Mouse (Mus musculus): Measurements from ENCODE around the gene Nanos1. TPM values are rescaled to one million over a fixed set of nuclear protein-coding genes. Genes with fewer than 3 reads are reported as not detected.

Nanos1 gene
- 0.55 and 0.64 TPM in 2 replicates for polyA plus RNA-seq (2015; fragmentation: Nextera tagmentation; extraction: Ambion mirVana)

GRCm38 (mm10) chr19:60755438-60756191 lies at the start of gene Nanos1:
Nanos1 (plus strand) TSS chr19:60755987.
- under 1% methylated on average over 49 of the region's 58 CpGs for WGBS
- Histone ChIP-seq H3K36me3 (ENCODE audit: insufficient read depth, low read length) (0 out of 2 replicates have a peak, but pooled peaks cover 6% of the 10 kb centered on the region), H3K4me3 (ENCODE audit: low read depth, low read length) (peak within 1 kb of the TSS; percentile 73), H3K27me3 (replicated peaks; ENCODE audit: insufficient read depth, low read length) (no peaks in the 10 kb centered on the region), H3K9ac (replicated peaks; ENCODE audit: low read depth) (0 out of 2 replicates have a peak within 1 kb of the TSS, but pooled peaks have one; percentile 9), H3K27ac (ENCODE audit: low read length) (peak within 1 kb of the TSS; percentile 26; the same call in 1 of the 2 replicates), H3K9me3 (ENCODE audit: low read length) (no peaks in the 10 kb centered on the region), H3K4me1 (ENCODE audit: insufficient read depth, low read depth, low read length) (peaks cover 5% of the 10 kb centered on the region; the same call in 1 of the 2 replicates), H3K4me2 (replicated peaks; ENCODE audit: low read depth, low read length) (peak within 1 kb of the TSS; percentile 100)
- no peak for TF ChIP-seq EP300 (IDR thresholded peaks at IDR 0.05)
- peak; percentile 13 for TF ChIP-seq CTCF (IDR thresholded peaks at IDR 0.05)
- ATAC-seq (peak; percentile 95), DNase-seq (ENCODE audit: low spot score) (peak; percentile 91)

GRCm38 (mm10) chr19:60709193-60709900 lies 46.4 kb upstream of the Nanos1 start:
- WGBS, result 74% methylated on average over 4 of the region's 4 CpGs
- ATAC-seq (no peak), DNase-seq (ENCODE audit: low spot score) (no peak)
- Histone ChIP-seq H3K4me3 (ENCODE audit: low read depth, low read length) (no peak overlapping the region), H3K9me3 (ENCODE audit: low read length) (no peaks in the 10 kb centered on the region), H3K4me2 (replicated peaks; ENCODE audit: low read depth, low read length) (no peak overlapping the region), H3K27ac (ENCODE audit: low read length) (no peak overlapping the region), H3K27me3 (replicated peaks; ENCODE audit: insufficient read depth, low read length) (no peaks in the 10 kb centered on the region), H3K9ac (replicated peaks; ENCODE audit: low read depth) (no peak overlapping the region), H3K4me1 (ENCODE audit: insufficient read depth, low read depth, low read length) (no peaks in the 10 kb centered on the region), H3K36me3 (ENCODE audit: insufficient read depth, low read length) (no peaks in the 10 kb centered on the region)
- no peak for TF ChIP-seq EP300 (IDR thresholded peaks at IDR 0.05)
- TF ChIP-seq CTCF (IDR thresholded peaks at IDR 0.05), result no peak

DNA sequence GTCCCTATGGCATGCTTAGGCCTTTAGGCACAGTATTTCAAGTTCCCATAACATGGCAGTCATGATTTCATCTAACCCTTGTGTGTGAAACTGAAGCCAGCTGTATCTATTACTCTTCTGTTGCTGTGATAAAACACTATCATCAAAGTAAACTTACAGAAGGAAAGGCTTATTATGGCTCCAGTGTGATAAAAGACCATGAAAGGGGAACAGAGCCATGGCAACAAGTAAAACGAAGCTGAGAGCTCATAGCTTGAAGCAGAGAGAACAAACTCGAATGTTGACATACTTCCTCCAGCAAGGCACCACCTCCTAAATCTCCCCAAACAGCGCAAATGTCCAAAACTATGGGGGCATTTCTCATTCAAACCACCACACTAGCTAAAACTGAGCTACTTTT lies 45.6 kb upstream of the Nanos1 start:
- Histone ChIP-seq H3K4me2 (replicated peaks; ENCODE audit: low read depth, low read length) (no peak overlapping the region), H3K27ac (ENCODE audit: low read length) (no peak overlapping the region), H3K4me1 (ENCODE audit: insufficient read depth, low read depth, low read length) (no peaks in the 10 kb centered on the region), H3K36me3 (ENCODE audit: insufficient read depth, low read length) (no peaks in the 10 kb centered on the region), H3K27me3 (replicated peaks; ENCODE audit: insufficient read depth, low read length) (no peaks in the 10 kb centered on the region), H3K9ac (replicated peaks; ENCODE audit: low read depth) (no peak overlapping the region), H3K4me3 (ENCODE audit: low read depth, low read length) (no peak overlapping the region), H3K9me3 (ENCODE audit: low read length) (no peaks in the 10 kb centered on the region)
- DNase-seq (ENCODE audit: low spot score), result no peak
- no peak for ATAC-seq
- 22% methylated on average over 3 of the region's 3 CpGs for WGBS
- TF ChIP-seq CTCF (IDR thresholded peaks at IDR 0.05) (no peak), EP300 (IDR thresholded peaks at IDR 0.05) (no peak)

DNA sequence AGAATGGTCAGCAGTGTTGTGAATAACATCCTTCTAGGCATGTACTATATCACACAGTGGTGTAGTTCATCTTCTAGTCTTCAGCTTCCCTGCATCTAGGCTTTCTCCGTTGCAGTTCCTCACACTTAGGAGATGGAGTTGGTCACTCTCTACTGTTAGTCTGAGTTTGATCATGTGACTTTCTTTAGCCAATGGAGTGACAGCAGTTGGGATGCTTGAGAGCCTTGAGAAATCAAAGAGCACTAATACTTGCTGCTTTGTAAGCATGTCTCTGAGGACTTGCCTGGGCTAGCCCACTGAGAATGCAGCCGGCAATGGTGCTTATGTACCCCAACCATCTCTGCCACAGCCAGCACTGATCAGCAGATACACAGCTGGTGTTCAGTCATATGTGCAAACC lies 43.2 kb upstream of the Nanos1 start:
- Histone ChIP-seq H3K36me3 (ENCODE audit: insufficient read depth, low read length) (no peaks in the 10 kb centered on the region), H3K9ac (replicated peaks; ENCODE audit: low read depth) (no peak overlapping the region), H3K4me2 (replicated peaks; ENCODE audit: low read depth, low read length) (no peak overlapping the region), H3K9me3 (ENCODE audit: low read length) (no peaks in the 10 kb centered on the region), H3K4me1 (ENCODE audit: insufficient read depth, low read depth, low read length) (no peaks in the 10 kb centered on the region), H3K27me3 (replicated peaks; ENCODE audit: insufficient read depth, low read length) (no peaks in the 10 kb centered on the region), H3K4me3 (ENCODE audit: low read depth, low read length) (no peak overlapping the region), H3K27ac (ENCODE audit: low read length) (no peak overlapping the region)
- no peak for DNase-seq (ENCODE audit: low spot score)
- TF ChIP-seq CTCF (IDR thresholded peaks at IDR 0.05) (no peak), EP300 (IDR thresholded peaks at IDR 0.05) (no peak)
- ATAC-seq, result no peak
- 87% methylated on average over 2 of the region's 2 CpGs for WGBS

- H3K4me2 ChIP-seq (replicated peaks; ENCODE audit: low read depth, low read length), result no peak overlapping the region
- no peaks in the 10 kb centered on the region for H3K36me3 ChIP-seq (ENCODE audit: insufficient read depth, low read length)
- ATAC-seq (no peak), DNase-seq (ENCODE audit: low spot score) (no peak)
- no peaks in the 10 kb centered on the region for H3K9me3 ChIP-seq (ENCODE audit: low read length)
- H3K4me1 ChIP-seq (ENCODE audit: insufficient read depth, low read depth, low read length), result no peaks in the 10 kb centered on the region
- no peaks in the 10 kb centered on the region for H3K27me3 ChIP-seq (replicated peaks; ENCODE audit: insufficient read depth, low read length)
- H3K27ac ChIP-seq (ENCODE audit: low read length), result no peak overlapping the region
- no peak for TF ChIP-seq EP300 (IDR thresholded peaks at IDR 0.05)
- TF ChIP-seq CTCF (IDR thresholded peaks at IDR 0.05), result no peak
- 91% methylated on average over 2 of the region's 2 CpGs for WGBS
- H3K4me3 ChIP-seq (ENCODE audit: low read depth, low read length), result no peak overlapping the region
- H3K9ac ChIP-seq (replicated peaks; ENCODE audit: low read depth), result no peak overlapping the region
Measured at GRCm38 (mm10) chr19:60716381-60716780, 39.4 kb upstream of the Nanos1 start.

GRCm38 (mm10) chr19:60730281-60730852 lies 25.4 kb upstream of the Nanos1 start:
- H3K9me3 ChIP-seq (ENCODE audit: low read length), result no peaks in the 10 kb centered on the region
- no peak overlapping the region for H3K9ac ChIP-seq (replicated peaks; ENCODE audit: low read depth)
- no peaks in the 10 kb centered on the region for H3K4me1 ChIP-seq (ENCODE audit: insufficient read depth, low read depth, low read length)
- DNase-seq (ENCODE audit: low spot score) (peak; percentile 51), ATAC-seq (no peak)
- TF ChIP-seq CTCF (IDR thresholded peaks at IDR 0.05) (peak; percentile 74), EP300 (IDR thresholded peaks at IDR 0.05) (no peak)
- H3K27ac ChIP-seq (ENCODE audit: low read length), result no peak overlapping the region
- no peaks in the 10 kb centered on the region for H3K27me3 ChIP-seq (replicated peaks; ENCODE audit: insufficient read depth, low read length)
- no peak overlapping the region for H3K4me2 ChIP-seq (replicated peaks; ENCODE audit: low read depth, low read length)
- H3K36me3 ChIP-seq (ENCODE audit: insufficient read depth, low read length), result no peaks in the 10 kb centered on the region
- no peak overlapping the region for H3K4me3 ChIP-seq (ENCODE audit: low read depth, low read length)
- WGBS, result 38% methylated on average over 2 of the region's 2 CpGs

Measured in lung, postnatal 0 days (tissue).